Mouse (Mus musculus): ENCODE results near the gene Tk2. TPM values are rescaled to one million over a fixed set of nuclear protein-coding genes. Genes with fewer than 3 reads are reported as not detected.

Gene Tk2
- polyA plus RNA-seq, 1 experiment = 38.4 TPM

DNA sequence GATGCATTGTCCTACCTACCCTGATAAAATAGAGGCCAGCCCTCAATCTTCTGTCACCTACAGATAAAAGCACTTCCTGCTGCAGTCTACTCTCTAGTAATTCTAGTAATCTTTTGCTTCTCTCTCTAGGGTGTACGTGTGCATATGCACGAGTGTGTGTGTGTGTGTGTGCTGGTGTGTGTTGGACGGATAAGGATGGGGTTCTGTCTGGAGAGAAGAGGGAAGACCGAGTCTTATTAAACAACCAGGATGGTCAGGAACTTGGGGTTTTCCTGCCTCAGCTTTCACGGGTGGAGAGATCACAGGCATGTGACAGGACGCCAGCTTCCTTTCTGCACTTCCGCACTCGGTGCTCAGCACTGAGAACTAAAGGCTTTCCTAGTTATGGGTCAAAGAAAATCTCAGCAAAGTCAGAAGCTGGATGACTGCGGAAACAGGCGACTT lies 8.9 kb downstream of the Tk2 start:
- DNase-seq = no peak
- H3K27ac ChIP-seq (ENCODE audit: insufficient read depth, low read length) = no peak overlapping the region
- 86% methylated on average over 10 of the region's 10 CpGs for WGBS
- no peaks in the 10 kb centered on the region for H3K27me3 ChIP-seq (ENCODE audit: control insufficient read depth, insufficient read depth, low read length)
- H3K4me1 ChIP-seq (ENCODE audit: control insufficient read depth, insufficient read depth, low read length) = no peaks in the 10 kb centered on the region
- H3K4me3 ChIP-seq (replicated peaks; ENCODE audit: insufficient read depth, low read depth, low read length) = no peak overlapping the region
- TF ChIP-seq POLR2A (IDR thresholded peaks at IDR 0.05; ENCODE audit: borderline replicate concordance, insufficient read depth, low read length) (no peak), CTCF (IDR thresholded peaks at IDR 0.05; ENCODE audit: borderline replicate concordance, insufficient read depth, low read depth, low read length) (no peak)

DNA sequence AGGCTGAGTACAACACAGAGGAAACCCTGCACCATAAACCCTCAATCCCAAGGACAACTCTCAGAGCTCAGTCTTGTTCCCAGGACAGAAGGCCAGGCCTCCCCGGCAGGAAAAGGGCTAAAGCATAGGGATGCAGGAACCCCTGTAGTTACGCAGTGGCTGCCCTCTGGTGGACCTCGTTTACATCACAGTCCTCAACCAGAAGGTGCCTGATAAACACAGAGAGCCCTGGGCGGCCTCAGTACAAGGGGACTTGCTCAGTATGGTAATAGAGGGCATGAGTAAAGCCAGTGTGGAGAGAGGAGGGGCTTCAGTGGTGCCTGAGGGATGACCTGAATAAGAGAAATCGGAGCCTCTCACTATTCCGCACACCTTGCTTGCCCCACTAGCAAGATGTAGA lies 13.8 kb downstream of the Tk2 start:
- DNase-seq = no peak
- Histone ChIP-seq H3K4me3 (replicated peaks; ENCODE audit: insufficient read depth, low read depth, low read length) (no peak overlapping the region), H3K27me3 (ENCODE audit: control insufficient read depth, insufficient read depth, low read length) (no peaks in the 10 kb centered on the region), H3K27ac (ENCODE audit: insufficient read depth, low read length) (no peak overlapping the region), H3K4me1 (ENCODE audit: control insufficient read depth, insufficient read depth, low read length) (no peaks in the 10 kb centered on the region)
- 53% methylated on average over 6 of the region's 6 CpGs for WGBS
- TF ChIP-seq POLR2A (IDR thresholded peaks at IDR 0.05; ENCODE audit: borderline replicate concordance, insufficient read depth, low read length) (no peak), CTCF (IDR thresholded peaks at IDR 0.05; ENCODE audit: borderline replicate concordance, insufficient read depth, low read depth, low read length) (no peak)

DNA sequence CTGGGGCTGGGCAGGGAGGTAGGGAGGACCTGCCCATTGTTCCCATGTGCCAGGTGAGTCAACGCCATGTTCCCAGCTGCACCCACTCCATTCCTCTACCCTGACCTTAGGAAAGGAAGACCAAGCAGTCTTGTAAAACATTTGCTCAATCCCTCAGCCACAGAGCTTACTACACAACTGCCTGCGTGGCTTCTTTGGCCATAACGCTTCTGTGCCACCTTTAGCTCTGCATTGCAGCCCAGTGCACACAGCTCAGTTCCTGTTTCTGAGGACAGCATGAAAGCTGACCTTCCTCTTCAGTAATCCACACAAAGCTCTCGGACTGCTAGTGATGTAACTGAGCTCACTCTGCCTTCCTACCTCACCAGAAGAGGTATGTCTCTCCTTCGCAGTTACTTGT lies 15.4 kb downstream of the Tk2 start:
- no peak for TF ChIP-seq POLR2A (IDR thresholded peaks at IDR 0.05; ENCODE audit: borderline replicate concordance, insufficient read depth, low read length)
- TF ChIP-seq CTCF (IDR thresholded peaks at IDR 0.05; ENCODE audit: borderline replicate concordance, insufficient read depth, low read depth, low read length) = no peak
- H3K27me3 ChIP-seq (ENCODE audit: control insufficient read depth, insufficient read depth, low read length) = no peaks in the 10 kb centered on the region
- no peaks in the 10 kb centered on the region for H3K4me1 ChIP-seq (ENCODE audit: control insufficient read depth, insufficient read depth, low read length)
- H3K4me3 ChIP-seq (replicated peaks; ENCODE audit: insufficient read depth, low read depth, low read length) = no peak overlapping the region
- 99% methylated on average over 5 of the region's 5 CpGs for WGBS
- DNase-seq = no peak
- H3K27ac ChIP-seq (ENCODE audit: insufficient read depth, low read length) = no peak overlapping the region

DNA sequence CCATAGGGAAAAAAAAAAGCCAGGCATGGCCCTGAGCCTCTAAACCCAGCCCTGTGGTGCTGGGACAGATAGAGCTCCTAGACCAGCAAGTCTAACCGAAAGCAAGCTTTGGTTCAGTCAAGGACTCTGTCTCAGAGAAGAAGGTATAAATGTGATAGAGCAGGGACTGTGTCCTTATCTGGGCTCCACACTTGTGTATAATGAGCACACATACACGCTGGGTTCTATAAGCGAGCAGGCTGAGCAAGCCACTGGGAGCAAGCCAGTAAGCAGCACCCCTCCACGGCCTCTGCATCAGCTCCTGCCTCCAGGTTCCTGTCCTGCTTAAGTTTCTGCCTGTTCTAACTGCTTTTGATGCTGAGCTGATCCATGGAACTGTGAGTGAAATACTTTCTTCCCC lies 16.3 kb downstream of the Tk2 start:
- 98% methylated on average over 4 of the region's 4 CpGs for WGBS
- Histone ChIP-seq H3K4me3 (replicated peaks; ENCODE audit: insufficient read depth, low read depth, low read length) (no peak overlapping the region), H3K4me1 (ENCODE audit: control insufficient read depth, insufficient read depth, low read length) (no peaks in the 10 kb centered on the region), H3K27me3 (ENCODE audit: control insufficient read depth, insufficient read depth, low read length) (no peaks in the 10 kb centered on the region), H3K27ac (ENCODE audit: insufficient read depth, low read length) (no peak overlapping the region)
- no peak for DNase-seq
- TF ChIP-seq CTCF (IDR thresholded peaks at IDR 0.05; ENCODE audit: borderline replicate concordance, insufficient read depth, low read depth, low read length) (no peak), POLR2A (IDR thresholded peaks at IDR 0.05; ENCODE audit: borderline replicate concordance, insufficient read depth, low read length) (no peak)

DNA sequence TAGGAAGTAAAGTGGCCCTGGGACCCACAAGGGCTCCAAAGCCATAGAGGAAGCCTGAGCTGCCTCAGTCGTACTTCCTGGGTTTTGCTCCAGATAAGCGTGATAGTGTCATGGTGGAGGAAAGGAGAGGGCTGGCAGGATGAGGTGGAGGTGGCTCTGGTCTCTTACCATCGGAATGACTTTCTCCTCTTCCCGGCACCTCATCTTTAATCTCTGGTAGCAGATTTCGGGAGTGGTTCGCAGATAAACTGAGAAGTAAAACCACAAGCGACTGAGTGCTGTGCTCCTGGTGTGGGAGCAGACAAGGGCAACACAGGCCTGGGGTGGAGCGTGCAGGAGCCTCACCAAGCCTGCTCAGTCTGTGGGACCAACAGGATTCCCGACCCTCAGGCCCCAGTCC lies 18.0 kb downstream of the Tk2 start:
- TF ChIP-seq POLR2A (IDR thresholded peaks at IDR 0.05; ENCODE audit: borderline replicate concordance, insufficient read depth, low read length) (no peak), CTCF (IDR thresholded peaks at IDR 0.05; ENCODE audit: borderline replicate concordance, insufficient read depth, low read depth, low read length) (no peak)
- H3K4me1 ChIP-seq (ENCODE audit: control insufficient read depth, insufficient read depth, low read length) = no peaks in the 10 kb centered on the region
- WGBS = 92% methylated on average over 9 of the region's 9 CpGs
- no peaks in the 10 kb centered on the region for H3K27me3 ChIP-seq (ENCODE audit: control insufficient read depth, insufficient read depth, low read length)
- H3K27ac ChIP-seq (ENCODE audit: insufficient read depth, low read length) = no peak overlapping the region
- H3K4me3 ChIP-seq (replicated peaks; ENCODE audit: insufficient read depth, low read depth, low read length) = no peak overlapping the region
- DNase-seq = no peak

DNA sequence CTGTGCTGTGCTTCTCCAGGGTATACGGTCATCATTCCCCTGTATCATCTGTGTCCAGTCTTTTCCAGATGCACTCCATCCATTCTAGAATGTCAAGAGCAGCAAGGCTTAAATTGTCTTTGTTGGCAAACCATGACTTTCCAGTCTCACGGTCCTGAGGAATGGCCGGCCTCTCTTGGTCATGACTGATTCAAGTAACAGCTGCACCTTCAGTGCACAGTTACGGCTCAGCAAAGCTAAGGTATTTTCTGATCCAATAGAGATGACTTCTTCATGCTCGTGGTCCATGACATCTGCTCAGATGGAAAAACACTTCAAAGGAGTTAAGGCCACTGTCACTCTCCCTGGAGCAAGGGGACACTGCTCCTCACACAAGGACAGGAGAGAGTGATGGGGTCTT lies 21.3 kb downstream of the Tk2 start:
- DNase-seq = no peak

DNA sequence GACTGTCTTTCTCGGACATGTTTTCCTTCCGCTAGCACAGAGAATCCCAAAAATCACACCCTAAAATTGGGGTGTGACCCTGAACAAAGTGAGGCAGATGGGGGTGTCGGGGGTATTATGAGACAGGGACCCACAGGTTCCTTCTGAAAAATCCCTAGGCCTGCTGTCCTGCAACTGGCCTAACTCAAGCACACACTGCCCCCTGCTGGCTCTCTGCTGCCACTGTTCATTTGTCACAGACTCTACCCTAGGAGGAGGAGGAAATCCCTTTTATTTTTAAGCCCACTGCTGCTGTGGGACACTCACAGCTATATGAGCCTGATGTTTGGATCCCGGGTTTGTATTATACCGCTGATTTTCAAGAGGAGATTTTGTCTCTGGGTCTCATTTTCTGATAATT lies 28.6 kb downstream of the Tk2 start:
- peak; percentile 48 to 65 for DNase-seq
- 45% methylated on average over 5 of the region's 5 CpGs for WGBS
- Histone ChIP-seq H3K4me3 (replicated peaks; ENCODE audit: insufficient read depth, low read depth, low read length) (no peak overlapping the region), H3K27ac (ENCODE audit: insufficient read depth, low read length) (no peak overlapping the region), H3K27me3 (ENCODE audit: control insufficient read depth, insufficient read depth, low read length) (no peaks in the 10 kb centered on the region), H3K4me1 (ENCODE audit: control insufficient read depth, insufficient read depth, low read length) (no peaks in the 10 kb centered on the region; the same call in 1 of the 2 replicates)
- TF ChIP-seq CTCF (IDR thresholded peaks at IDR 0.05; ENCODE audit: borderline replicate concordance, insufficient read depth, low read depth, low read length) (peak; percentile 75), POLR2A (IDR thresholded peaks at IDR 0.05; ENCODE audit: borderline replicate concordance, insufficient read depth, low read length) (no peak)

More for the DNA sequence above, 21.3 kb downstream of the Tk2 start:
- TF ChIP-seq POLR2A (IDR thresholded peaks at IDR 0.05; ENCODE audit: borderline replicate concordance, insufficient read depth, low read length) = no peak
- TF ChIP-seq CTCF (IDR thresholded peaks at IDR 0.05; ENCODE audit: borderline replicate concordance, insufficient read depth, low read depth, low read length) = no peak
- Histone ChIP-seq H3K4me1 (ENCODE audit: control insufficient read depth, insufficient read depth, low read length) (no peaks in the 10 kb centered on the region; the same call in 1 of the 2 replicates), H3K27ac (ENCODE audit: insufficient read depth, low read length) (no peak overlapping the region), H3K27me3 (ENCODE audit: control insufficient read depth, insufficient read depth, low read length) (no peaks in the 10 kb centered on the region), H3K4me3 (replicated peaks; ENCODE audit: insufficient read depth, low read depth, low read length) (no peak overlapping the region)
- 79% methylated on average over 5 of the region's 5 CpGs for WGBS

DNA sequence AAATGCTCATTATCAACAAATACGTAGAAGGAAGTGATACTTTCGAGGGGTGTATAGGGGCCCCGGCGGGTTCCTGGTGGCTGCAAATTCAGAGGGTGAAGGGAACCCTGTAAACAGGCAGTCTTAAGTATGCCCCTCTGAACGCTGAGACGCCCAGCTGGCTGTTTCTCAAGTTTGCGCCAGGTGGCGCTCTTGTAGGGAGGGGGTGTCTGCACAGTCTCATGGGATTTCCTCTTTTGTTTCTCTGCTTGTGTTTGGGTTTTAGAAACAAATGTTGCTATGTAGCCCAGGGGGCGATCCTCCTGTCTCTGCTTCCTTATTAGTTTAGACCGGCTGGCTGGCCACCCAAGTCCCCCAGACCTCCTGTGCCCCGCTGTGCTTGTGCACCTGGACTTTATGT lies 29.3 kb downstream of the Tk2 start:
- H3K27me3 ChIP-seq (ENCODE audit: control insufficient read depth, insufficient read depth, low read length) = no peaks in the 10 kb centered on the region
- H3K4me1 ChIP-seq (ENCODE audit: control insufficient read depth, insufficient read depth, low read length) = no peaks in the 10 kb centered on the region; the same call in 1 of the 2 replicates
- no peak overlapping the region for H3K4me3 ChIP-seq (replicated peaks; ENCODE audit: insufficient read depth, low read depth, low read length)
- peak; percentile 54 for TF ChIP-seq CTCF (IDR thresholded peaks at IDR 0.05; ENCODE audit: borderline replicate concordance, insufficient read depth, low read depth, low read length)
- no peak for TF ChIP-seq POLR2A (IDR thresholded peaks at IDR 0.05; ENCODE audit: borderline replicate concordance, insufficient read depth, low read length)
- no peak overlapping the region for H3K27ac ChIP-seq (ENCODE audit: insufficient read depth, low read length)
- DNase-seq = peak in 1 of 2 experiments; percentile 31
- 33% methylated on average over 11 of the region's 11 CpGs for WGBS

Measured in cerebellum, adult 2 months (tissue).